Mouse (Mus musculus) stomach, postnatal 0 days (tissue): ENCODE measurements at regions not wholly inside any gene's neighbourhood (a gene's known extent, or its start where the extent isn't known, plus 50 kb on each side); places are given as distances from the start of the nearest gene placed in this dataset.

ENCODE experiments used
- CTCF ChIP-seq: IDR thresholded peaks from 2 replicates; pipeline ENCODE4 v1.5.1; 2016; ENCODE audit warnings: antibody characterized with exemption, low read depth, mild to moderate bottlenecking, moderate library complexity
- EP300 ChIP-seq: optimal IDR thresholded peaks from 2 replicates; pipeline ENCODE3; 2016; ENCODE audit warnings: antibody characterized with exemption

GRCm38 (mm10) chr14:47805771-47806535 is 157.7 kb downstream of the Ktn1 start:
- TF ChIP-seq CTCF (no peak), EP300 (no peak)
